In the genomic region with DNA sequence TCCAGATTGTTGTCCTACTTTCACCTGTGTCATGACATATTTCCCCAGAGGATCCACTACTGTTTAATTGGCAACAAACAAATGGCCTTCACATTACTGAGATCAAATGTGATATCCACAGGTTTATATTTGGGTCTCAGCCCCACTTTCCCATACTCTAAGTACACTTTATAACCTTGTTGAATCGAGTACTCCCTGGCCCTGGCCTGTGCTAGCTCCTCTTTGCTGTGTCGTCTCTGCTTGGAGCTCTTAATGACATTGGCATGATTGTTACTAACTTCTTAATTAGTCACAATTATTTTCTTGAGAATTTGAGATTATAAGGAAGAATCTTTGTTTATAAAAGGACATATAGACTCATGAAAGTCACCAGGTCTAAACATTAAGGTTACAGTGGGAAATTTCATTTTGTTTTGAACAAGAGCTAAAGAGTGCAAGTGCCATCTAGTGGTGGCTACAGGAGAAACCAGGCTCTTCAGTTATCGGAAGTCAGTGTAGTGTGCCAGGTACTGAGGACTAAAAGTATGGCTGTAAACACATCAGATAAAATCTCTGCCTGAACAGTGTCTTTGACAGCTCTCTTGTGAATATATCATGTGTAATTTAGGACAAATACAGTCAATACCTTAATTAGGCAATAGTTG, we compare ENCODE assay signal across 9 mouse cellular contexts. TPM values are rescaled to one million over a fixed set of nuclear protein-coding genes. Genes with fewer than 3 reads are reported as not detected.
DNase-seq lines count a peak whose midpoint lies in the region; ATAC-seq and TF ChIP-seq lines count a peak whose summit lies in the region.
"Had no signal": no experiment of that assay in that cellular context is flagged by ENCODE, and none has a peak within 500 bp of the region (broad histone marks: within the 10 kb centered on the region; RNA-seq: fewer than 3 reads in every experiment).

No protein-coding gene starts in this region.

- no peak overlapping the region for H3K4me2 ChIP-seq in limb, embryonic 14.5 days (replicated peaks; ENCODE audit: low read depth, low read length, severe bottlenecking)
- no peak overlapping the region for H3K4me2 ChIP-seq in stomach, postnatal 0 days (replicated peaks; ENCODE audit: low read depth)

- peak; percentile 12 to 21 for DNase-seq in left cerebral cortex, adult 18-20 months (ENCODE audit: low spot score in 2 of 2)
- no peak for DNase-seq in left cerebral cortex, postnatal 36 days (ENCODE audit: low spot score in 2 of 2)
- peak; percentile 51 for DNase-seq in ZHBTc4 (ENCODE audit: low read depth, low spot score)
- peak; percentile 6 for DNase-seq in fibroblast of lung, adult 2 months (ENCODE audit: low read depth)
- peak; percentile 58 for DNase-seq in limb, embryonic 14.5 days (ENCODE audit: low spot score)
- DNase-seq in stomach, postnatal 0 days (ENCODE audit: low spot score) = no peak

- no peak for ATAC-seq in limb, embryonic 14.5 days (ENCODE audit: low FRiP score, low read depth)
- ATAC-seq in stomach, postnatal 0 days (ENCODE audit: low FRiP score, low TSS enrichment) = no peak
- no peak for ATAC-seq in activated CD4-positive, CD25-positive, alpha-beta regulatory T cell, adult 4 months

- no peaks in the 10 kb centered on the region for H3K36me3 ChIP-seq in limb, embryonic 14.5 days (ENCODE audit: control insufficient read depth, insufficient read depth, low read length)
- no peaks in the 10 kb centered on the region for H3K36me3 ChIP-seq in stomach, postnatal 0 days (ENCODE audit: control insufficient read depth, insufficient read depth, low read length)

- TF ChIP-seq CTCF in stomach, postnatal 0 days (IDR thresholded peaks at IDR 0.05; ENCODE audit: low read depth) = peak; percentile 82

- H3K27me3 ChIP-seq in limb, embryonic 14.5 days (ENCODE audit: control insufficient read depth, insufficient read depth, low read length) = no peaks in the 10 kb centered on the region
- H3K27me3 ChIP-seq in stomach, postnatal 0 days (ENCODE audit: control insufficient read depth, insufficient read depth, low read length) = no peaks in the 10 kb centered on the region

- H3K9ac ChIP-seq in limb, embryonic 14.5 days (ENCODE audit: low read depth, low read length, severe bottlenecking) = no peak overlapping the region
- H3K9ac ChIP-seq in stomach, postnatal 0 days (ENCODE audit: low read length) = no peak overlapping the region

- TF ChIP-seq POLR2A in limb, embryonic 14.5 days (IDR thresholded peaks at IDR 0.05; ENCODE audit: borderline replicate concordance, extremely low read depth, insufficient read depth, insufficient read length) = no peak

- intact Hi-C loops in left cerebral cortex, postnatal 36 days (cut with DNase I) = no loop called here

- H3K4me3 ChIP-seq in limb, embryonic 14.5 days (replicated peaks; ENCODE audit: low read length) = no peak overlapping the region
- no peak overlapping the region for H3K4me3 ChIP-seq in stomach, postnatal 0 days (ENCODE audit: low read depth, low read length)

- no peak overlapping the region for H3K27ac ChIP-seq in limb, embryonic 14.5 days (replicated peaks; ENCODE audit: low read depth, low read length)
- no peak overlapping the region for H3K27ac ChIP-seq in stomach, postnatal 0 days (replicated peaks)

- 51% methylated on average over 3 of the region's 3 CpGs for WGBS in limb, embryonic 14.5 days
- 55% methylated on average over 3 of the region's 3 CpGs for WGBS in stomach, postnatal 0 days

- no peak for TF ChIP-seq EP300 in stomach, postnatal 0 days (optimal IDR thresholded peaks at IDR 0.05)

- H3K9me3 ChIP-seq in limb, embryonic 14.5 days (ENCODE audit: control insufficient read depth, low read length) = no peaks in the 10 kb centered on the region
- no peaks in the 10 kb centered on the region for H3K9me3 ChIP-seq in stomach, postnatal 0 days (ENCODE audit: control insufficient read depth, low read length)

- no peaks in the 10 kb centered on the region for H3K4me1 ChIP-seq in limb, embryonic 14.5 days (ENCODE audit: control insufficient read depth, insufficient read depth, low read length)
- no peaks in the 10 kb centered on the region for H3K4me1 ChIP-seq in stomach, postnatal 0 days (replicated peaks; ENCODE audit: control insufficient read depth, insufficient read depth)

RNA-seq across cellular contexts. Expression of a gene that starts 12.9 kb away (rescaled TPM):
- total RNA-seq in left cerebral cortex, adult 18-20 months (2021) = not detected
- not detected for total RNA-seq in left cerebral cortex, postnatal 36 days (2021)
- not detected in 2 replicates for polyA plus RNA-seq in limb, embryonic 14.5 days (2012; rRNA removed)
- polyA plus RNA-seq in limb, embryonic 14.5 days (2014; fragmentation: Nextera tagmentation; extraction: Ambion mirVana) = not detected in 2 replicates
- polyA plus RNA-seq in stomach, postnatal 0 days (2015; fragmentation: Nextera tagmentation; extraction: Ambion mirVana) = not detected in 2 replicates
- polyA plus RNA-seq in activated CD4-positive, CD25-positive, alpha-beta regulatory T cell, adult 4 months (2017; shearing (Covaris generic)) = not detected
- total RNA-seq: left cerebral cortex, postnatal 10 days had no signal
- polyA plus RNA-seq: spleen, adult 2 months had no signal

RNA-seq across cellular contexts. Expression of a gene that starts 24.0 kb away (rescaled TPM):
- not detected for total RNA-seq in left cerebral cortex, adult 18-20 months (2021)
- not detected for total RNA-seq in left cerebral cortex, postnatal 36 days (2021)
- not detected in 2 replicates for polyA plus RNA-seq in limb, embryonic 14.5 days (2012; rRNA removed)
- not detected in 2 replicates for polyA plus RNA-seq in limb, embryonic 14.5 days (2014; fragmentation: Nextera tagmentation; extraction: Ambion mirVana)
- not detected in 2 replicates for polyA plus RNA-seq in stomach, postnatal 0 days (2015; fragmentation: Nextera tagmentation; extraction: Ambion mirVana)
- polyA plus RNA-seq in activated CD4-positive, CD25-positive, alpha-beta regulatory T cell, adult 4 months (2017; shearing (Covaris generic)) = not detected
- total RNA-seq: left cerebral cortex, postnatal 10 days had no signal
- polyA plus RNA-seq: spleen, adult 2 months had no signal

RNA-seq across cellular contexts. Expression of a gene that starts 30.3 kb away (rescaled TPM):
- total RNA-seq in left cerebral cortex, adult 18-20 months (2021) = not detected
- not detected for total RNA-seq in left cerebral cortex, postnatal 36 days (2021)
- 0.14 and 0.33 TPM in 2 replicates for polyA plus RNA-seq in limb, embryonic 14.5 days (2012; rRNA removed)
- 0.23 and 0.32 TPM in 2 replicates for polyA plus RNA-seq in limb, embryonic 14.5 days (2014; fragmentation: Nextera tagmentation; extraction: Ambion mirVana)
- 0.04 and 0.08 TPM in 2 replicates for polyA plus RNA-seq in stomach, postnatal 0 days (2015; fragmentation: Nextera tagmentation; extraction: Ambion mirVana)
- not detected for polyA plus RNA-seq in activated CD4-positive, CD25-positive, alpha-beta regulatory T cell, adult 4 months (2017; shearing (Covaris generic))
- total RNA-seq: left cerebral cortex, postnatal 10 days had no signal

RNA-seq across cellular contexts. Expression of a gene that starts 37.2 kb away (rescaled TPM):
- not detected for total RNA-seq in left cerebral cortex, adult 18-20 months (2021)
- not detected for total RNA-seq in left cerebral cortex, postnatal 36 days (2021)
- polyA plus RNA-seq in limb, embryonic 14.5 days (2012; rRNA removed) = not detected in 2 replicates
- not detected in 2 replicates for polyA plus RNA-seq in limb, embryonic 14.5 days (2014; fragmentation: Nextera tagmentation; extraction: Ambion mirVana)
- polyA plus RNA-seq in stomach, postnatal 0 days (2015; fragmentation: Nextera tagmentation; extraction: Ambion mirVana) = not detected in 2 replicates
- not detected for polyA plus RNA-seq in activated CD4-positive, CD25-positive, alpha-beta regulatory T cell, adult 4 months (2017; shearing (Covaris generic))
- total RNA-seq: left cerebral cortex, postnatal 10 days had no signal
- polyA plus RNA-seq: spleen, adult 2 months had no signal

RNA-seq across cellular contexts. Expression of a gene that starts 59.2 kb away (rescaled TPM):
- not detected for total RNA-seq in left cerebral cortex, adult 18-20 months (2021)
- not detected for total RNA-seq in left cerebral cortex, postnatal 36 days (2021)
- polyA plus RNA-seq in limb, embryonic 14.5 days (2012; rRNA removed) = not detected in 2 replicates
- not detected in 2 replicates for polyA plus RNA-seq in limb, embryonic 14.5 days (2014; fragmentation: Nextera tagmentation; extraction: Ambion mirVana)
- polyA plus RNA-seq in stomach, postnatal 0 days (2015; fragmentation: Nextera tagmentation; extraction: Ambion mirVana) = not detected in 2 replicates
- polyA plus RNA-seq in activated CD4-positive, CD25-positive, alpha-beta regulatory T cell, adult 4 months (2017; shearing (Covaris generic)) = not detected
- total RNA-seq: left cerebral cortex, postnatal 10 days had no signal
- polyA plus RNA-seq: spleen, adult 2 months had no signal

Comparison
In these comparisons a context has a peak if more than half of its experiments do, and no peak if none do; other contexts are left out.
1. DNase-seq: peak in left cerebral cortex, adult 18-20 months (2 of 2), ZHBTc4 (single experiment), fibroblast of lung, adult 2 months (single experiment) and limb, embryonic 14.5 days (single experiment); none in left cerebral cortex, postnatal 36 days (0 of 2) and stomach, postnatal 0 days (single experiment).